Mouse (Mus musculus) G1E (cell line): ENCODE results near the gene Cdk6.

Experiments used
- CTCF ChIP-seq: IDR thresholded peaks from 2 replicates; pipeline ENCODE4 v1.5.1; 2012; ENCODE audit warnings: low read depth, low read length, inconsistent platforms, mixed read lengths
- GATA1 ChIP-seq: IDR thresholded peaks from 2 replicates; pipeline ENCODE4 v1.6.1; 2012; ENCODE audit warnings: borderline replicate concordance, low read length, inconsistent platforms, mixed read lengths
- GATA2 ChIP-seq: IDR thresholded peaks from 2 replicates; pipeline ENCODE4 v1.6.1; 2012; ENCODE audit warnings: low read depth, low read length, inconsistent platforms, borderline replicate concordance
- POLR2AphosphoS5 ChIP-seq: IDR thresholded peaks from 2 replicates; pipeline ENCODE4 v1.6.1; 2012; ENCODE audit warnings: low read depth, low read length, inconsistent platforms; ENCODE audit not compliant: insufficient replicate concordance
- TAL1 ChIP-seq: conservative IDR thresholded peaks from 2 replicates; pipeline ENCODE4 v1.6.1; 2012; ENCODE audit warnings: low read depth, low read length, inconsistent platforms, mixed read lengths

DNA sequence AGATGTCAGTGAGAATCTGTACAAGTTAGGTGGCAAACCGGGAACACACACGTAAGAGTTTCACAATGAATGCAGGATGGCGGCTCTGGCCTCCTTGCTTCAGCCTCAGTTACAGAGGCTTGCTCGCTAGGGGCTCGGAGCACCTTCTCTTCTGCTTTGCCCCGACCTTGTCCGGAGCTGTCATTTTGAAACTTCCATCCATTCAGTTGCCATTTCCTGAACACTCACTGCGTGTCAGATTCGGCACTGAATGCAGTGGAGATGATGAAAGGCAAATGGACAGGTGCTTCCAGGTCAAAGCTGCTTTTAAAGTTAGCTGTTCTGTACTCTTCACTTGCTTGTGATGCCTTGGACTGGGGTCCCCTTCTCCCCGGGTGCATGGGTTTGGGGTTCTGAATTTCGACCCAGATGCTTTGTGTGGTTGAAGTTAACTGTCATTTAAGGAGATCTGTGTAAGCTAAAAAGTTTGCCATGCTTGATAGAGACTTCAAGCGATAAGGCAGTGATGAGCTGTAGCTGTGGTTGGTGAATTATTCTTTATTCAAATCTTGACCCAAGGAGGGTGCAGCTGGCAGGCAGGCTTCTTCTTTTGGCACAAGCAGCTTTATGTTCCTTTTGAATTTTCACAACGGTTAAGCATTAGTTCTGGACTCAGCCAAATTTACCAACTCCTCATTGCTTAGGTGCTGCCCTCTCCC lies 41.2 kb downstream of the Cdk6 start:
- TF ChIP-seq CTCF, result no peak
- no peak for TF ChIP-seq GATA1
- no peak for TF ChIP-seq TAL1
- no peak for TF ChIP-seq POLR2AphosphoS5
- no peak for TF ChIP-seq GATA2
